Mouse (Mus musculus) limb, embryonic 11.5 days (tissue): Measurements from ENCODE around the gene Tmem259. TPM values are rescaled to one million over a fixed set of nuclear protein-coding genes. Genes with fewer than 3 reads are reported as not detected.

Source experiments
- ATAC-seq: fragments of 200-750 bp; cut with Nextera tagmentation; 2 replicates; pipeline ENCODE4 v1.8.0; 2017; ENCODE audit warnings: low read depth; ENCODE audit not compliant: insufficient number of reproducible peaks, low FRiP score, low TSS enrichment
- DNase-seq: peaks from one replicate; pipeline ENCODE4 v3.0.0-alpha.2; 2015; ENCODE audit warnings: low spot score
- H3K27ac ChIP-seq: fragments of 300-500 bp; sonication (generic); replicated peaks from 2 replicates; pipeline ENCODE4 v1.5.1; 2014; ENCODE audit warnings: low read depth, mild to moderate bottlenecking, low read length
- H3K27me3 ChIP-seq: fragments of 300-500 bp; sonication (generic); 2 replicates; pipeline ENCODE4 v1.6.1; 2014; ENCODE audit warnings: mild to moderate bottlenecking, low read length, mixed read lengths; ENCODE audit not compliant: control insufficient read depth, insufficient read depth
- H3K36me3 ChIP-seq: fragments of 300-500 bp; sonication (generic); 2 replicates; pipeline ENCODE4 v1.6.1; 2014; ENCODE audit warnings: mild to moderate bottlenecking, low read length, moderate library complexity, mixed read lengths; ENCODE audit not compliant: control insufficient read depth, insufficient read depth
- H3K4me1 ChIP-seq: fragments of 300-500 bp; sonication (generic); 2 replicates; pipeline ENCODE4 v1.6.1; 2014; ENCODE audit warnings: low read length, mixed read lengths; ENCODE audit not compliant: control insufficient read depth, insufficient read depth
- H3K4me2 ChIP-seq: fragments of 300-500 bp; sonication (generic); 2 replicates; pipeline ENCODE4 v1.6.1; 2014; ENCODE audit warnings: low read depth, mild to moderate bottlenecking, moderate library complexity; ENCODE audit not compliant: severe bottlenecking
- H3K4me3 ChIP-seq: fragments of 300-500 bp; sonication (generic); 2 replicates; pipeline ENCODE4 v1.5.1; 2014; ENCODE audit warnings: low read depth, low read length
- H3K9ac ChIP-seq: fragments of 300-500 bp; sonication (generic); 2 replicates; pipeline ENCODE4 v1.6.1; 2014; ENCODE audit warnings: mild to moderate bottlenecking, low read length
- H3K9me3 ChIP-seq: fragments of 300-500 bp; sonication (generic); 2 replicates; pipeline ENCODE4 v1.6.1; 2016; ENCODE audit warnings: low read length; ENCODE audit not compliant: control insufficient read depth
- WGBS: fragments of 180-500 bp; shearing (Covaris S2); extraction: QIAGEN DNeasy Blood & Tissue Kit; methylation state at CpG from one replicate; pipeline ENCODE4 v1.1.7; 2014; 5-methylcytosine and 5-hydroxymethylcytosine counted together
- polyA plus RNA-seq: library from polyadenylated mRNA; unstranded; fragments of >200 nt; fragmentation: Nextera tagmentation; extraction: Ambion mirVana; gene quantifications from 2 replicates; pipeline ENCODE4 v1.2.1, GENCODE M21; 2014

Gene Tmem259
- polyA plus RNA-seq, 1 experiment from 2014 or later: 15.9 TPM

- Histone ChIP-seq H3K27ac (no peak overlapping the region), H3K9ac (0 out of 2 replicates have a peak overlapping the region, but pooled peaks have one; percentile 18), H3K36me3 (no peaks in the 10 kb centered on the region), H3K4me2 (no peak overlapping the region), H3K4me1 (no peaks in the 10 kb centered on the region; the same call in 1 of the 2 replicates), H3K4me3 (no peak overlapping the region), H3K27me3 (peaks cover 45% of the 10 kb centered on the region), H3K9me3 (peaks cover 6% of the 10 kb centered on the region; the same call in 1 of the 2 replicates)
- DNase-seq: no peak
- WGBS: 27% methylated on average over 25 of the region's 25 CpGs
- ATAC-seq: peak; percentile 23; the same call in 1 of the 2 replicates
Measured at GRCm38 (mm10) chr10:80013609-80014008, 29.5 kb upstream of the Tmem259 start.

GRCm38 (mm10) chr10:80011740-80012139 is 27.6 kb upstream of the Tmem259 start:
- H3K4me1 ChIP-seq: no peaks in the 10 kb centered on the region; the same call in 1 of the 2 replicates
- DNase-seq (no peak), ATAC-seq (no peak)
- H3K9me3 ChIP-seq: peaks cover 6% of the 10 kb centered on the region; the same call in 1 of the 2 replicates
- WGBS: 78% methylated on average over 6 of the region's 6 CpGs
- peaks cover 45% of the 10 kb centered on the region for H3K27me3 ChIP-seq
- no peak overlapping the region for H3K4me2 ChIP-seq
- H3K27ac ChIP-seq: no peak overlapping the region
- H3K9ac ChIP-seq: no peak overlapping the region
- H3K36me3 ChIP-seq: no peaks in the 10 kb centered on the region
- no peak overlapping the region for H3K4me3 ChIP-seq

- Histone ChIP-seq H3K27me3 (peaks cover 17% of the 10 kb centered on the region), H3K9ac (no peak overlapping the region), H3K4me1 (peaks cover 8% of the 10 kb centered on the region), H3K27ac (no peak overlapping the region), H3K9me3 (no peaks in the 10 kb centered on the region), H3K36me3 (no peaks in the 10 kb centered on the region), H3K4me2 (no peak overlapping the region), H3K4me3 (no peak overlapping the region)
- WGBS: 87% methylated on average over 8 of the region's 8 CpGs
- DNase-seq: no peak
- no peak for ATAC-seq
Measured at GRCm38 (mm10) chr10:80004233-80004705, 20.1 kb upstream of the Tmem259 start.

GRCm38 (mm10) chr10:80003374-80004232 is 19.5 kb upstream of the Tmem259 start:
- Histone ChIP-seq H3K9ac (no peak overlapping the region), H3K4me3 (no peak overlapping the region), H3K4me1 (peaks cover 8% of the 10 kb centered on the region), H3K9me3 (no peaks in the 10 kb centered on the region), H3K36me3 (no peaks in the 10 kb centered on the region), H3K27ac (no peak overlapping the region), H3K4me2 (no peak overlapping the region), H3K27me3 (peaks cover 17% of the 10 kb centered on the region)
- no peak for DNase-seq
- WGBS: 61% methylated on average over 9 of the region's 9 CpGs
- no peak for ATAC-seq

GRCm38 (mm10) chr10:80002829-80003228 is 18.7 kb upstream of the Tmem259 start:
- Histone ChIP-seq H3K4me2 (peak overlapping the region; percentile 15; the same call in 1 of the 2 replicates), H3K4me3 (no peak overlapping the region), H3K36me3 (no peaks in the 10 kb centered on the region), H3K9me3 (no peaks in the 10 kb centered on the region), H3K4me1 (peaks cover 11% of the 10 kb centered on the region), H3K27ac (no peak overlapping the region), H3K9ac (no peak overlapping the region), H3K27me3 (peaks cover 23% of the 10 kb centered on the region)
- ATAC-seq (no peak), DNase-seq (no peak)
- WGBS: 22% methylated on average over 21 of the region's 21 CpGs

- Histone ChIP-seq H3K27ac (no peak overlapping the region), H3K4me1 (peaks cover 14% of the 10 kb centered on the region), H3K27me3 (peaks cover 23% of the 10 kb centered on the region), H3K4me3 (0 out of 2 replicates have a peak overlapping the region, but pooled peaks have one; percentile 12), H3K9me3 (no peaks in the 10 kb centered on the region), H3K9ac (no peak overlapping the region), H3K4me2 (no peak overlapping the region), H3K36me3 (no peaks in the 10 kb centered on the region)
- ATAC-seq: no peak
- no peak for DNase-seq
- 69% methylated on average over 9 of the region's 9 CpGs for WGBS
Measured at GRCm38 (mm10) chr10:80001945-80002344, 17.8 kb upstream of the Tmem259 start.

- Histone ChIP-seq H3K4me2 (peak overlapping the region; percentile 65), H3K27me3 (peaks cover 18% of the 10 kb centered on the region), H3K36me3 (peaks cover 15% of the 10 kb centered on the region; the same call in 1 of the 2 replicates), H3K9ac (no peak overlapping the region), H3K9me3 (no peaks in the 10 kb centered on the region), H3K4me1 (peaks cover 9% of the 10 kb centered on the region), H3K27ac (no peak overlapping the region), H3K4me3 (peak overlapping the region; percentile 32; the same call in 1 of the 2 replicates)
- 7% methylated on average over 15 of the region's 15 CpGs for WGBS
- DNase-seq: no peak
- ATAC-seq: no peak
Measured at GRCm38 (mm10) chr10:79997819-79998218, 13.7 kb upstream of the Tmem259 start.

- H3K36me3 ChIP-seq: peaks cover 19% of the 10 kb centered on the region; the same call in 1 of the 2 replicates
- ATAC-seq (peak; percentile 61; the same call in 1 of the 2 replicates), DNase-seq (peak; percentile 91)
- H3K27me3 ChIP-seq: peaks cover 12% of the 10 kb centered on the region
- 1% methylated on average over 35 of the region's 35 CpGs for WGBS
- no peaks in the 10 kb centered on the region for H3K9me3 ChIP-seq
- peaks cover 6% of the 10 kb centered on the region for H3K4me1 ChIP-seq
- H3K4me3 ChIP-seq: peak overlapping the region; percentile 32
- H3K27ac ChIP-seq: no peak overlapping the region; the same call in 1 of the 2 replicates
- H3K4me2 ChIP-seq: peak overlapping the region; percentile 65
- H3K9ac ChIP-seq: no peak overlapping the region; the same call in 1 of the 2 replicates
Measured at GRCm38 (mm10) chr10:79997034-79997760, 13.1 kb upstream of the Tmem259 start.
